Mouse (Mus musculus) limb, embryonic 12.5 days (tissue): Measurements from ENCODE around the gene Heatr5b. TPM values are rescaled to one million over a fixed set of nuclear protein-coding genes. Genes with fewer than 3 reads are reported as not detected.

Experiments
- ATAC-seq: fragments of 200-750 bp; cut with Nextera tagmentation; 2 replicates; pipeline ENCODE4 v1.8.0; 2017; ENCODE audit warnings: low read depth, moderate TSS enrichment; ENCODE audit not compliant: insufficient number of reproducible peaks, insufficient read depth, low FRiP score, low TSS enrichment
- H3K27ac ChIP-seq: fragments of 300-500 bp; sonication (generic); 2 replicates; pipeline ENCODE4 v1.5.1; 2016; ENCODE audit warnings: mild to moderate bottlenecking, moderate library complexity
- H3K27me3 ChIP-seq: fragments of 300-500 bp; sonication (generic); 2 replicates; pipeline ENCODE4 v1.6.1; 2016; ENCODE audit warnings: mild to moderate bottlenecking, moderate library complexity
- H3K36me3 ChIP-seq: fragments of 300-500 bp; sonication (generic); 2 replicates; pipeline ENCODE4 v1.6.1; 2016; ENCODE audit warnings: mild to moderate bottlenecking, moderate library complexity
- H3K4me1 ChIP-seq: fragments of 300-500 bp; sonication (generic); replicated peaks from 2 replicates; pipeline ENCODE4 v1.6.1; 2016
- H3K4me2 ChIP-seq: fragments of 300-500 bp; sonication (generic); 2 replicates; pipeline ENCODE4 v1.6.1; 2016; ENCODE audit warnings: mild to moderate bottlenecking, moderate library complexity
- H3K4me3 ChIP-seq: fragments of 300-500 bp; sonication (generic); replicated peaks from 2 replicates; pipeline ENCODE4 v1.5.1; 2016; ENCODE audit warnings: mild to moderate bottlenecking
- H3K9ac ChIP-seq: fragments of 300-500 bp; sonication (generic); replicated peaks from 2 replicates; pipeline ENCODE4 v1.6.1; 2016; ENCODE audit warnings: mild to moderate bottlenecking, moderate library complexity
- H3K9me3 ChIP-seq: fragments of 300-500 bp; sonication (generic); 2 replicates; pipeline ENCODE4 v1.6.1; 2016; ENCODE audit warnings: mild to moderate bottlenecking, moderate library complexity
- WGBS: fragments of 180-500 bp; shearing (Covaris S2); methylation state at CpG from one replicate; pipeline ENCODE4 v1.1.7; 2016; 5-methylcytosine and 5-hydroxymethylcytosine counted together
- polyA plus RNA-seq: library from polyadenylated mRNA; unstranded; fragments of >200 nt; fragmentation: Nextera tagmentation; extraction: Ambion mirVana; gene quantifications from 2 replicates; pipeline ENCODE4 v1.2.1, GENCODE M21; 2016

Heatr5b gene
- polyA plus RNA-seq, result 15.9 and 21.6 TPM in 2 replicates

DNA sequence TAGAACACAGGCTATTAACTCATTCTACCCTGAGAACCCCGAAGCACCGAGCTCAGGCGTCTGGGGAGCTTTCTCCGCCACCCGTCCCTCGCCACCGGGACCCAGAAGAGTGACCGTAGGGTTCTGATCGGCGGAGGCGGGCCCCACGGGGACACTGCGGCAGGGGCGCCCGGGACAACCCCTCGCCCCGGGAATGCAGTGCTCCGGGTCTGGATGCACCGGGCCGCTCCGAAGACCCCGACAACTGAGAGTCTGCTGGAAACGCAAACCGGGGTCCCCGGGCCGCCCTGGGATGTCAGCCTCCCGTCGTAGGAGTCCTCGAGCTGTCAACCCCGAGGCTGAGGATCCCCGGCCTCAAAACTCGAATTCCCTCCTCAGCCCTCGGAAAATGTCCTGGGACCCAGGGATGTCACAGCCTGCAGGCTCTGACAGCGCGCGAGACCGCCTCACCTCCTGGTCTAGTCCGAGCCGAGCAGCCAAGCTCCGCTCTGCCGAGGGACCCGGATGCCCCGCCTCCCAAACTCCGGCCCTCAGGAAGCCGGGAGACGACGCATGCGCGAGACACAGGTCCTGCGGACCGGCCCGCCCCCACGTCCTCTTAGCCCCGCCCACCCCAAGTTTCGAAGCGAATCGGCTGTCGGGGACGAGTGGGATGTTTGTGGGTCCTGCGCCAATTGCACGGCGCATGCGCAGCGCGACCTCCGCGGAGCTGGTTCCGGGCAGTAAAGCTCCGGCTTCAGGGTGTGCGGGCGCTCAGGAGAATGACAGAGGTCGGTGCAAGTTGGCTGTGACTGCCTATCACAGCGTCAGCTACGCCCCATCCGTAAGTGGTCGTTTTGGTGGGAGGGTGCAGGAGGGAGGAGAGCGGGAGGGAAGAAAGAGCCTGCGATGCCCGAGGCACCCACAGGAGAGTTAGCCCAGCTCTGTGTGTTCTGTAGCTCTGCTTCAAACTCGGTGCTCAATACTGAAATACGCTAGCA, at the start of gene Heatr5b, which contains the start of gene Gpatch11:
Gene Heatr5b (minus strand): TSS at position 509 of the 980 bp plus-strand sequence.
Gene Gpatch11 (plus strand): TSS at position 712 of the 980 bp plus-strand sequence.
- Histone ChIP-seq H3K27me3 (no peaks in the 10 kb centered on the region), H3K36me3 (peaks cover 34% of the 10 kb centered on the region), H3K4me1 (peaks cover 10% of the 10 kb centered on the region), H3K9me3 (no peaks in the 10 kb centered on the region), H3K4me2 (peak within 1 kb of the TSS; percentile 82), H3K4me3 (peak within 1 kb of the TSS; percentile 84), H3K9ac (peak within 1 kb of the TSS; percentile 86), H3K27ac (peak within 1 kb of the TSS; percentile 87)
- ATAC-seq, result peak; percentile 99
- under 1% methylated on average over 81 of the region's 81 CpGs for WGBS

DNA sequence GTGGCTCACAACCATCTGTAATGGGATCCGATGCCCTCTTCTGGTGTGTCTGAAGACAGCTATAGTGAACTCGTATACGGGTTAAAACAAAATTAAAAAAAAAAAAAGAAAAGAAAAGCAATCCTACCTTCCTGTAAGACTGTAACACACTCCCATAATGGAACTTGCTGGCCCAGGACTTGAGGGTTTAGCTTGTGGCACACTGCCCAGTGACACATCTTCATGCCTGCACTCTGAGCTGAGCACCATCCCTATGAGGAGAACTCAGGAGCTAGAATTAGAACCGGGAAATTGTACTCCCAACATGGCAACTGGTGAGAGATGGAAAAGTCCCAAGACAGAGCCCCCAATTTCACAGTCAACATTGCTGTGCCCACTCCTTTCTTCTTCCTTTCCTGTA, 48.1 kb upstream of the Heatr5b start:
- H3K27ac ChIP-seq, result no peak overlapping the region
- H3K4me3 ChIP-seq, result no peak overlapping the region
- no peak overlapping the region for H3K4me2 ChIP-seq
- no peak overlapping the region for H3K9ac ChIP-seq
- H3K27me3 ChIP-seq, result no peaks in the 10 kb centered on the region
- 82% methylated on average over 4 of the region's 4 CpGs for WGBS
- ATAC-seq, result no peak
- no peaks in the 10 kb centered on the region for H3K9me3 ChIP-seq
- H3K4me1 ChIP-seq, result peaks cover 12% of the 10 kb centered on the region
- H3K36me3 ChIP-seq, result peaks cover 4% of the 10 kb centered on the region

DNA sequence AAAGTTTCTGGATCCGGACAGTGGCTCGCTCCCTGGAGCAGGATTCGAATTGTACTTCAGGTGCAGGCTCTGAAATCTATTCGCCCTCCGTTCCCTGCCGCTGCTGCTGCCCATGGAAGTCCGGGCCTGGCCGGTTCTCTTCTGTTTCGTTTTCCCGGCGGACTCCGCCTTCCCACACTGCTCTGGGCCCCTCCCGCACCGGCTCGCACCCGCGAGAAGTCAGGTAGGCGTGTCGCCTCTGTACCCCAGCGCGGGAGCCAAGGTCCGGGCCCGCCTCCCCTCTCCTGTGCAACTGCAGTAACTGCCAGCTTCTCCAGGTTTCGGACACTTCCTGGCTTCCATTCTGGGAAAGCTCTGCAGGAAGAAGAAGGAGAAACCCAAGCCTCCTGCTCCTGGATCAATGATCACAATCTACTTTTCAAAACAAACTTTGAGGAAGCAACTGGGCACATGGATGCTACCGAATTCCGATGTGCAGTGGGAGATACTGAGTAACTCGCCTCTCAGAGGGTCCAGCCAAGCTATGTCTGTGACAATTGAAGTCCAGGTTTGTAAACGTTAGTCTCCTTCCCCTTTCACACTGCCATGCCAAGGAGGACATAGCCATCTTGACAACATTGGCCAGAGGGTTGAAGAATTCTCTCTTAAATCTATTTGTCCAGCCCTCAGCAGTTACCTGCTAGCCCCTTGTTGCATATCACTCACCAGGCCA, 47.4 kb upstream of the Heatr5b start, which contains the start of gene Eif2ak2:
Gene Eif2ak2 (minus strand): TSS at position 173 of the 712 bp plus-strand sequence.
- Histone ChIP-seq H3K4me1 (peaks cover 12% of the 10 kb centered on the region), H3K9me3 (no peaks in the 10 kb centered on the region), H3K27me3 (no peaks in the 10 kb centered on the region), H3K4me2 (peak within 1 kb of the TSS; percentile 73), H3K36me3 (peaks cover 4% of the 10 kb centered on the region), H3K9ac (peak within 1 kb of the TSS; percentile 72), H3K27ac (peak within 1 kb of the TSS; percentile 77), H3K4me3 (peak within 1 kb of the TSS; percentile 61)
- WGBS, result 4% methylated on average over 28 of the region's 28 CpGs
- peak; percentile 93 for ATAC-seq

GRCm38 (mm10) chr17:78881878-78882304, 46.7 kb upstream of the Heatr5b start:
- 13% methylated on average over 5 of the region's 7 CpGs for WGBS
- no peaks in the 10 kb centered on the region for H3K9me3 ChIP-seq

DNA sequence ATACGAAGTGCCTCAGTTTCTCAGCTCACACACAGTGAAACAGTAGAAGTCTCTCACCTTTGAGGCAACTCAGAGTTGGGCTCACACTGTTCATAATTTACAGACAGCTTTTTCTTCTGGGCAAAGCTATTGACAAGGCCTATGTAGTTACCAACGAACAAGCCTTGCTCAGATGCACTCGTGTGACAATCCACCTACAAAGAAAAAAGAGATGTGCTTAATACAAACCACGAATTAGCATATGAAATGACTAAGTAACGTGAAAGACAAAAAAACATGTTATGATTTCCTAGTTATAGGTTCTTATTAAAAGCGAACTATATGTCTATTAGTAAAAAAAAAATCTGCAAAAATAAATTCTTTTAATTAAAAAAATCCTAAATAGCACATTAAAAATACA, 38.7 kb upstream of the Heatr5b start:
- Histone ChIP-seq H3K27me3 (no peaks in the 10 kb centered on the region), H3K4me1 (no peaks in the 10 kb centered on the region), H3K9me3 (no peaks in the 10 kb centered on the region), H3K27ac (no peak overlapping the region), H3K4me3 (no peak overlapping the region), H3K9ac (no peak overlapping the region), H3K36me3 (peaks cover 56% of the 10 kb centered on the region), H3K4me2 (no peak overlapping the region)
- 87% methylated on average over 6 of the region's 6 CpGs for WGBS
- no peak for ATAC-seq

More at GRCm38 (mm10) chr17:78881878-78882304, 46.7 kb upstream of the Heatr5b start:
- peak; percentile 76 for ATAC-seq
- H3K27me3 ChIP-seq, result no peaks in the 10 kb centered on the region
- H3K4me3 ChIP-seq, result peak overlapping the region; percentile 61
- peaks cover 12% of the 10 kb centered on the region for H3K4me1 ChIP-seq
- H3K27ac ChIP-seq, result peak overlapping the region; percentile 77
- H3K4me2 ChIP-seq, result peak overlapping the region; percentile 73
- H3K36me3 ChIP-seq, result peaks cover 9% of the 10 kb centered on the region
- peak overlapping the region; percentile 72 for H3K9ac ChIP-seq

GRCm38 (mm10) chr17:78856243-78856642, 21.1 kb upstream of the Heatr5b start:
- WGBS, result 89% methylated on average over 10 of the region's 10 CpGs
- Histone ChIP-seq H3K27me3 (no peaks in the 10 kb centered on the region), H3K4me3 (no peak overlapping the region), H3K9ac (no peak overlapping the region), H3K4me1 (no peaks in the 10 kb centered on the region), H3K4me2 (no peak overlapping the region), H3K27ac (no peak overlapping the region), H3K9me3 (no peaks in the 10 kb centered on the region), H3K36me3 (peaks cover 66% of the 10 kb centered on the region)
- ATAC-seq, result no peak

- H3K4me2 ChIP-seq, result no peak overlapping the region
- peaks cover 91% of the 10 kb centered on the region for H3K36me3 ChIP-seq
- H3K9ac ChIP-seq, result no peak overlapping the region
- H3K4me1 ChIP-seq, result no peaks in the 10 kb centered on the region
- no peak overlapping the region for H3K4me3 ChIP-seq
- no peak for ATAC-seq
- H3K9me3 ChIP-seq, result no peaks in the 10 kb centered on the region
- no peak overlapping the region for H3K27ac ChIP-seq
- H3K27me3 ChIP-seq, result no peaks in the 10 kb centered on the region
- WGBS, result 92% methylated on average over 7 of the region's 7 CpGs
Observed at GRCm38 (mm10) chr17:78842271-78842928, 7.2 kb upstream of the Heatr5b start.

DNA sequence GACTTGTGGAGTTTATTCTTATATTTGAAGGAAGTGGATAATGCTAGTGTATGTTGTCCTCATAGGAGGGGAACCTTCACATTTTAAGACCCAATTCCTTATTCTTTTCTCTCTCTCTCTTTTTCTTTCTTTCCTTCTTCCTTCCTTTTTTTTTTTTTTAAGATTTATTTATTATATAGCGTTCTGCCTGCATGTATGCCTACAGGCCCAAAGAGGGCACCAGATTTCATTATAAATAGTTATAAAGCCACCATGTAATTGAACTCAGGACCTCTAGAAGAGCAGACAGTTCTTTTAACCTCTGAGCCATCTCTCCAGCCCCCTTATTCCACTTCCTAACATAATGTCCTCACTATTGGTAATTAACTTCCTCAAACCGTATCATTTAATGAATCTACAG, 892 bp upstream of the Heatr5b start:
- Histone ChIP-seq H3K9me3 (no peaks in the 10 kb centered on the region), H3K27ac (peak overlapping the region; percentile 87), H3K4me1 (peaks cover 10% of the 10 kb centered on the region), H3K4me3 (peak overlapping the region; percentile 84), H3K36me3 (peaks cover 31% of the 10 kb centered on the region), H3K4me2 (peak overlapping the region; percentile 82), H3K27me3 (no peaks in the 10 kb centered on the region), H3K9ac (peak overlapping the region; percentile 66)
- no peak for ATAC-seq
- WGBS, result 23% methylated on average over 2 of the region's 2 CpGs

GRCm38 (mm10) chr17:78824346-78824745, 10.8 kb downstream of the Heatr5b start:
- Histone ChIP-seq H3K4me3 (no peak overlapping the region), H3K36me3 (peaks cover 75% of the 10 kb centered on the region), H3K27ac (no peak overlapping the region), H3K4me2 (no peak overlapping the region), H3K27me3 (no peaks in the 10 kb centered on the region), H3K4me1 (no peaks in the 10 kb centered on the region), H3K9ac (no peak overlapping the region), H3K9me3 (no peaks in the 10 kb centered on the region)
- WGBS, result 83% methylated on average over 13 of the region's 13 CpGs
- ATAC-seq, result no peak

DNA sequence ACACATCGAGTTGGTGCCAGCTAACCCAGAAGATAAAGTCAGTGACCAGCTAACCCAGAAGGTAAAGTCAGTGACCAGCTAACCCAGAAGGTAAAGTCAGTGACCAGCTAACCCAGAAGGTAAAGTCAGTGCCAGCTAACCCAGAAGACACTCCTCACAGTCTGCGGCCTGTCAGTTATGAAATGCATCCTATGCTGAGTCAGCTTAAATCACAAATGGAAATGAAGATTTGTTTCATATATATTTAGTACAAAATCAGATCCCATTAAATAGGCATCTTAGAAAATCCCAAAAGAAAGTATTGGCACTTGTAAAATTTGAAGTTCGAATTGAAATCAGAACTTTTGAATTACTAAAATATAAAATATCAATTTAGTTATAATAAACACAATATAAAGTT, 25.6 kb downstream of the Heatr5b start:
- H3K4me3 ChIP-seq, result no peak overlapping the region
- H3K4me1 ChIP-seq, result no peaks in the 10 kb centered on the region
- H3K9ac ChIP-seq, result no peak overlapping the region
- WGBS, result 90% methylated on average over 3 of the region's 3 CpGs
- H3K9me3 ChIP-seq, result no peaks in the 10 kb centered on the region
- no peaks in the 10 kb centered on the region for H3K27me3 ChIP-seq
- no peak overlapping the region for H3K4me2 ChIP-seq
- no peak overlapping the region for H3K27ac ChIP-seq
- peaks cover 60% of the 10 kb centered on the region for H3K36me3 ChIP-seq
- no peak for ATAC-seq
